Mouse (Mus musculus): Measurements from ENCODE around the gene Eif3j1. TPM values are rescaled to one million over a fixed set of nuclear protein-coding genes. Genes with fewer than 3 reads are reported as not detected.
"Not testable (repeated sequence)": the region's sequence is repeated elsewhere in the genome, so short reads cannot be mapped to it uniquely, and the experiment has no call there.

Eif3j1 gene
- 5.3 and 9.3 TPM in 2 replicates for polyA plus RNA-seq (2012; rRNA removed)

GRCm38 (mm10) chr2:122027862-122028755 lies at the start of gene Eif3j1:
Eif3j1 (plus strand) TSS chr2:122028546.
- H3K27ac ChIP-seq (ENCODE audit: control insufficient read depth, insufficient read depth, low read length), result peak within 1 kb of the TSS; percentile 78
- peak within 1 kb of the TSS; percentile 97 for H3K4me3 ChIP-seq (ENCODE audit: control insufficient read depth, insufficient read depth, low read length)
- peak; percentile 87 for DNase-seq
- no peaks in the 10 kb centered on the region for H3K4me1 ChIP-seq (replicated peaks; ENCODE audit: control insufficient read depth, insufficient read depth, low read length)
- no peaks in the 10 kb centered on the region for H3K27me3 ChIP-seq (ENCODE audit: control insufficient read depth, insufficient read depth, low read length)
- TF ChIP-seq CTCF (IDR thresholded peaks at IDR 0.05; ENCODE audit: borderline replicate concordance, control insufficient read depth, extremely low read depth, insufficient read depth, low read length, poor library complexity) (no peak), POLR2A (IDR thresholded peaks at IDR 0.05; ENCODE audit: control insufficient read depth, extremely low read depth, insufficient read depth, low read length, poor library complexity) (peak; percentile 99)
- no peaks in the 10 kb centered on the region for H3K36me3 ChIP-seq (ENCODE audit: control insufficient read depth, insufficient read depth, low read length)
- WGBS, result under 1% methylated on average over 65 of the region's 67 CpGs

GRCm38 (mm10) chr2:121995738-121996137 lies 32.6 kb upstream of the Eif3j1 start:
- H3K27ac ChIP-seq (ENCODE audit: control insufficient read depth, insufficient read depth, low read length), result no peak overlapping the region
- H3K36me3 ChIP-seq (ENCODE audit: control insufficient read depth, insufficient read depth, low read length), result peaks cover 49% of the 10 kb centered on the region
- no peak overlapping the region for H3K4me3 ChIP-seq (ENCODE audit: control insufficient read depth, insufficient read depth, low read length)
- no peaks in the 10 kb centered on the region for H3K27me3 ChIP-seq (ENCODE audit: control insufficient read depth, insufficient read depth, low read length)
- no peaks in the 10 kb centered on the region for H3K4me1 ChIP-seq (replicated peaks; ENCODE audit: control insufficient read depth, insufficient read depth, low read length)
- DNase-seq, result no peak
- 84% methylated on average over 1 of the region's 1 CpGs for WGBS
- TF ChIP-seq POLR2A (IDR thresholded peaks at IDR 0.05; ENCODE audit: control insufficient read depth, extremely low read depth, insufficient read depth, low read length, poor library complexity), result no peak
- no peak for TF ChIP-seq CTCF (IDR thresholded peaks at IDR 0.05; ENCODE audit: borderline replicate concordance, control insufficient read depth, extremely low read depth, insufficient read depth, low read length, poor library complexity)

GRCm38 (mm10) chr2:122008832-122009231 lies 19.5 kb upstream of the Eif3j1 start:
- no peaks in the 10 kb centered on the region for H3K27me3 ChIP-seq (ENCODE audit: control insufficient read depth, insufficient read depth, low read length)
- WGBS, result 96% methylated on average over 3 of the region's 3 CpGs
- no peak overlapping the region for H3K4me3 ChIP-seq (ENCODE audit: control insufficient read depth, insufficient read depth, low read length)
- H3K36me3 ChIP-seq (ENCODE audit: control insufficient read depth, insufficient read depth, low read length), result peaks cover 44% of the 10 kb centered on the region
- DNase-seq, result no peak
- no peak overlapping the region for H3K27ac ChIP-seq (ENCODE audit: control insufficient read depth, insufficient read depth, low read length)
- TF ChIP-seq CTCF (IDR thresholded peaks at IDR 0.05; ENCODE audit: borderline replicate concordance, control insufficient read depth, extremely low read depth, insufficient read depth, low read length, poor library complexity) (no peak), POLR2A (IDR thresholded peaks at IDR 0.05; ENCODE audit: control insufficient read depth, extremely low read depth, insufficient read depth, low read length, poor library complexity) (no peak)
- no peaks in the 10 kb centered on the region for H3K4me1 ChIP-seq (replicated peaks; ENCODE audit: control insufficient read depth, insufficient read depth, low read length)

DNA sequence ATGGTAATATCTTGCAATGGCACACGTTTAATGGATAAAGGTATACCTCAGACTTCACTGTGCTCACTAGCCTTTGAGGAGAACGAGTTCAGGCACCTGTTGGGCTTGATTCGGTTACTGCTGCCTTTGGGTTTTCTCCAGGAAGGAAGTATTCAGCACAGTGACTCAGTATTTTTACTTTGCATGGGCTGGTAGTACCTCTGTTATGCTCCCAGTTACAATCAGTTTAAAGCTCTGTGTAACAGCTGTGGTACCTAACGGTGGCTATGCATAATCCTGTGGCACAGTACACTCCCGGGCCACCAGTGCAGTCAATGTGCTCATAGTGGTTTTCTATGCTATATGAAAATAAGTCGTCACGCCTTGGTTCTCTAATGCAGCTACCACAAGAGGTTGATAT lies 16.9 kb upstream of the Eif3j1 start:
- DNase-seq, result no peak
- H3K4me1 ChIP-seq (replicated peaks; ENCODE audit: control insufficient read depth, insufficient read depth, low read length), result no peaks in the 10 kb centered on the region
- WGBS, result 20% methylated on average over 7 of the region's 7 CpGs
- H3K27ac ChIP-seq (ENCODE audit: control insufficient read depth, insufficient read depth, low read length), result no peak overlapping the region
- H3K4me3 ChIP-seq (ENCODE audit: control insufficient read depth, insufficient read depth, low read length), result no peak overlapping the region
- TF ChIP-seq POLR2A (IDR thresholded peaks at IDR 0.05; ENCODE audit: control insufficient read depth, extremely low read depth, insufficient read depth, low read length, poor library complexity) (no peak), CTCF (IDR thresholded peaks at IDR 0.05; ENCODE audit: borderline replicate concordance, control insufficient read depth, extremely low read depth, insufficient read depth, low read length, poor library complexity) (no peak)
- H3K36me3 ChIP-seq (ENCODE audit: control insufficient read depth, insufficient read depth, low read length), result peaks cover 33% of the 10 kb centered on the region
- H3K27me3 ChIP-seq (ENCODE audit: control insufficient read depth, insufficient read depth, low read length), result no peaks in the 10 kb centered on the region

GRCm38 (mm10) chr2:122018705-122019104 lies 9.6 kb upstream of the Eif3j1 start:
- Histone ChIP-seq H3K27me3 (ENCODE audit: control insufficient read depth, insufficient read depth, low read length) (no peaks in the 10 kb centered on the region), H3K27ac (ENCODE audit: control insufficient read depth, insufficient read depth, low read length) (no peak overlapping the region), H3K4me1 (replicated peaks; ENCODE audit: control insufficient read depth, insufficient read depth, low read length) (no peaks in the 10 kb centered on the region), H3K36me3 (ENCODE audit: control insufficient read depth, insufficient read depth, low read length) (peaks cover 4% of the 10 kb centered on the region), H3K4me3 (ENCODE audit: control insufficient read depth, insufficient read depth, low read length) (no peak overlapping the region)
- DNase-seq, result no peak
- TF ChIP-seq CTCF (IDR thresholded peaks at IDR 0.05; ENCODE audit: borderline replicate concordance, control insufficient read depth, extremely low read depth, insufficient read depth, low read length, poor library complexity), result no peak
- no peak for TF ChIP-seq POLR2A (IDR thresholded peaks at IDR 0.05; ENCODE audit: control insufficient read depth, extremely low read depth, insufficient read depth, low read length, poor library complexity)
- WGBS, result 91% methylated on average over 1 of the region's 1 CpGs

- DNase-seq, result no peak
- Histone ChIP-seq H3K27me3 (ENCODE audit: control insufficient read depth, insufficient read depth, low read length) (no peaks in the 10 kb centered on the region), H3K4me3 (ENCODE audit: control insufficient read depth, insufficient read depth, low read length) (no peak overlapping the region), H3K4me1 (replicated peaks; ENCODE audit: control insufficient read depth, insufficient read depth, low read length) (no peaks in the 10 kb centered on the region), H3K27ac (ENCODE audit: control insufficient read depth, insufficient read depth, low read length) (no peak overlapping the region), H3K36me3 (ENCODE audit: control insufficient read depth, insufficient read depth, low read length) (no peaks in the 10 kb centered on the region)
- 54% methylated on average over 2 of the region's 2 CpGs for WGBS
- no peak for TF ChIP-seq POLR2A (IDR thresholded peaks at IDR 0.05; ENCODE audit: control insufficient read depth, extremely low read depth, insufficient read depth, low read length, poor library complexity)
- no peak for TF ChIP-seq CTCF (IDR thresholded peaks at IDR 0.05; ENCODE audit: borderline replicate concordance, control insufficient read depth, extremely low read depth, insufficient read depth, low read length, poor library complexity)
Observed at GRCm38 (mm10) chr2:122022284-122022683, 6.1 kb upstream of the Eif3j1 start.

DNA sequence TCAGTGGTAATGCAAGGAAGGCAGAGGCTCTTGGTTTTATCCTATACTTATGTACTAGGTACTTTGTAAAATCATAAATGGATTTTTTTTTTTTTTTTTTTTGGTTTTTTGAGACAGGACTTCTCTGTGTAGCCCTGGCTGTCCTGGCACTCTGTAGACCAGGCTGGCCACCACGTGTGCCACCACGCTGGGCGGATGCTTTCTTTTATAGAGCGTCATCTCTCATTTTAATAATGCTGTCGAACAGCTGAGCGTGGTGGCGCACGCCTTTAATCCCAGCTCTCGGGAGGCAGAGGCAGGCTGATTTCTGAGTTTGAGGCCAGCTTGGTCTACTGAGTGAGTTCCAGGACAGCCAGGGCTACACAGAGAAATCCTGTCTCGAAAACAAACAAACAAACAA lies 1.3 kb upstream of the Eif3j1 start:
- not testable (repeated sequence) for DNase-seq; H3K27ac ChIP-seq (ENCODE audit: control insufficient read depth, insufficient read depth, low read length); H3K4me1 ChIP-seq (replicated peaks; ENCODE audit: control insufficient read depth, insufficient read depth, low read length); H3K4me3 ChIP-seq (ENCODE audit: control insufficient read depth, insufficient read depth, low read length); H3K27me3 ChIP-seq (ENCODE audit: control insufficient read depth, insufficient read depth, low read length); H3K36me3 ChIP-seq (ENCODE audit: control insufficient read depth, insufficient read depth, low read length)
- 96% methylated on average over 10 of the region's 10 CpGs for WGBS
